Mouse (Mus musculus) testis, adult 10 weeks (tissue): ENCODE measurements around the gene Bola3. TPM values are rescaled to one million over a fixed set of nuclear protein-coding genes. Genes with fewer than 3 reads are reported as not detected.

ENCODE experiments used
- polyA plus RNA-seq: library from polyadenylated mRNA; stranded (reverse); fragments of 350-450 nt; fragmentation: Illumina TruSeq; extraction: RNeasy Lipid Tissue Mini Kit (QIAGEN cat#74804); gene quantifications from one replicate; pipeline ENCODE4 v1.2.3, GENCODE M21; 2014; ENCODE audit warnings: low read depth, low replicate concordance

The Bola3 gene
- polyA plus RNA-seq, result 85.7 TPM

GRCm38 (mm10) chr6:83348873-83349272 lies at the start of gene Bola3:
TSS of gene Bola3 (plus strand) at chr6:83349147.

GRCm38 (mm10) chr6:83325525-83326393 lies 23.2 kb upstream of the Bola3 start, which contains the start of the genes Mthfd2 and Mob1a:
TSS of gene Mthfd2 (minus strand) at chr6:83325908.
TSS of gene Mob1a (plus strand) at chr6:83326016.

Other genes starting within 250 kb of the Bola3 start
- gene Ccdc142, start 247.5 kb upstream of the Bola3 start, polyA plus RNA-seq, result not detected
- 2.6 TPM for gene Gm42688, start 247.5 kb upstream of the Bola3 start, polyA plus RNA-seq
- gene Mrpl53, start 240.1 kb upstream of the Bola3 start, polyA plus RNA-seq, result 46.1 TPM
- gene Mogs, start 233.7 kb upstream of the Bola3 start, polyA plus RNA-seq, result 0.87 TPM
- gene Wbp1, start 227.6 kb upstream of the Bola3 start, polyA plus RNA-seq, result 3.4 TPM
- gene Ino80b, start 223.7 kb upstream of the Bola3 start, polyA plus RNA-seq, result 1.1 TPM
- 0.28 TPM for gene Rtkn, start 213.7 kb upstream of the Bola3 start, polyA plus RNA-seq
- 1.5 TPM for gene Wdr54, start 192.8 kb upstream of the Bola3 start, polyA plus RNA-seq
- gene 1700003E16Rik, start 192.7 kb upstream of the Bola3 start, polyA plus RNA-seq, result 2.4 TPM
- 11.3 TPM for gene Dctn1, start 183.2 kb upstream of the Bola3 start, polyA plus RNA-seq
- gene Slc4a5, start 129.3 kb upstream of the Bola3 start, polyA plus RNA-seq, result 0.66 TPM
- 13.1 TPM for gene Mthfd2, start 23.2 kb upstream of the Bola3 start, polyA plus RNA-seq
- gene Mob1a, start 23.1 kb upstream of the Bola3 start, polyA plus RNA-seq, result 55.4 TPM
- gene Tet3, start 109.9 kb downstream of the Bola3 start, polyA plus RNA-seq, result 1.0 TPM
- 8.1 TPM for gene Dguok, start 157.8 kb downstream of the Bola3 start, polyA plus RNA-seq
- 130 TPM for gene Actg2, start 187.1 kb downstream of the Bola3 start, polyA plus RNA-seq
- gene Stambp, start 223.6 kb downstream of the Bola3 start, polyA plus RNA-seq, result 140 TPM